Mouse (Mus musculus): ENCODE data around the gene Ggnbp2.

DNA sequence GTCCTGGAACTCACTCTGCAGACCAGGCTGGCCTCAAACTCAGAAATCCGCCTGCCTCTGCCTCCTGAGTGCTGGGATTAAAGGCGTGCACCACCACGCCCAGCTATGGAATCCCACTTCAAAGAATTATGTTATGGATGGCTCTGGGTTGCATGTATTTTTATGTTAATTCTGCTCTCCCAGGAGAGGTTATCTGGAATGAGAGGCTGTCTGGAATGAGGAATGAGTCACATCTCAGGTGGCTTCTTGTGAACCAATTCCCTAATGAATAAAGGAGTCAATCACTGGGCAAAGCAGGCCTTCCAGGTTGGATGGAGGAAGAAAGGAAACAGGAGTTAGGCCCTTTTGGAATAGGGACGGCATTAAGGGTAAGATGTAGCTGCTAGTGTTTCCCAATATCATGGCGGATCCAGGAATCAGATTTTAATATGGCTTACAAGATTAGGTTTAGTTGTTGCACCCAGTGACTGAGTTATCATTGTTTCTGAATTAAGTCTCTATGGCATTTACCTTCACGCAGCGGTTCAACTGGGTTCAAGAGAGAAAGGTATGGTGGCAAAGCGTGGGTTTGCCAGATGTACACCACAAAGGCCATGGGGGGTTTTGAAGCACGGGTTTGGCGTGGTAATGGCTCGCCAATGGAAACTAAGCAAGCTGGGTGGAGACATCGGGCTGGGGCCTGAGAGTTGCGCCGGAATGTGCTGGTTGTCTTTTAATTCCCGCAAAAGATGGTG, 23.7 kb downstream of the Ggnbp2 start:
- no peak for TF ChIP-seq CTCF (IDR thresholded peaks at IDR 0.05; ENCODE audit: low read depth, low read length)
- TF ChIP-seq GATA1 (IDR thresholded peaks at IDR 0.05; ENCODE audit: borderline replicate concordance, low read length) = no peak
- no peak for TF ChIP-seq GATA2 (IDR thresholded peaks at IDR 0.05; ENCODE audit: borderline replicate concordance, low read depth, low read length)
- TF ChIP-seq POLR2AphosphoS5 (IDR thresholded peaks at IDR 0.05; ENCODE audit: insufficient replicate concordance, low read depth, low read length) = no peak
